ENCODE assay signal across 8 mouse cellular contexts in genomic region chr1:132609048-132609634, GRCm38 (mm10).
DNase-seq lines count a peak whose midpoint lies in the region; ATAC-seq lines count a peak whose summit lies in the region.

No protein-coding gene starts in this region.

- no peak overlapping the region for H3K9ac ChIP-seq in hindbrain, embryonic 16.5 days (ENCODE audit: low read depth, low read length)

- H3K27me3 ChIP-seq in hindbrain, embryonic 10.5 days (ENCODE audit: insufficient read depth, poor library complexity, severe bottlenecking) = no peaks in the 10 kb centered on the region
- no peaks in the 10 kb centered on the region for H3K27me3 ChIP-seq in hindbrain, embryonic 16.5 days (replicated peaks; ENCODE audit: control insufficient read depth, insufficient read depth, low read length)

- no peak for ATAC-seq in hindbrain, embryonic 16.5 days

- H3K27ac ChIP-seq in hindbrain, embryonic 10.5 days = no peak overlapping the region
- H3K27ac ChIP-seq in hindbrain, embryonic 16.5 days (ENCODE audit: low read depth, low read length) = no peak overlapping the region

- no peak overlapping the region for H3K4me3 ChIP-seq in hindbrain, embryonic 10.5 days
- no peak overlapping the region for H3K4me3 ChIP-seq in hindbrain, embryonic 16.5 days (ENCODE audit: low read length)

- intact Hi-C loops in left cerebral cortex, postnatal 14 days (cut with DNase I) = no loop called here

- 38% methylated on average over 4 of the region's 4 CpGs for WGBS in hindbrain, embryonic 10.5 days
- 38% methylated on average over 4 of the region's 4 CpGs for WGBS in hindbrain, embryonic 16.5 days

- DNase-seq in hindbrain, embryonic 10.5 days (ENCODE audit: low spot score) = peak; percentile 72
- DNase-seq in ES-CJ7 (ENCODE audit: low read depth, low spot score) = peak; percentile 70
- DNase-seq in c-Kit-positive CD71-negative TER-119-negative erythroid progenitor cells, embryonic 14.5 days (ENCODE audit: low read depth) = peak; percentile 40
- peak; percentile 60 for DNase-seq in forelimb bud, embryonic 11.5 days (ENCODE audit: low read depth, low spot score)
- peak; percentile 72 to 79 for DNase-seq in left cerebral cortex, postnatal 14 days (ENCODE audit: low spot score in 2 of 2)
- DNase-seq in naive thymus-derived CD4-positive, alpha-beta T cell, adult 2 months (ENCODE audit: low read depth) = peak; percentile 11
- peak; percentile 37 for DNase-seq in testis, postnatal 14 days (ENCODE audit: low spot score)

- H3K9me3 ChIP-seq in hindbrain, embryonic 10.5 days = no peaks in the 10 kb centered on the region
- no peaks in the 10 kb centered on the region for H3K9me3 ChIP-seq in hindbrain, embryonic 16.5 days (ENCODE audit: control insufficient read depth, low read length)

- peaks cover 71% of the 10 kb centered on the region for H3K36me3 ChIP-seq in hindbrain, embryonic 10.5 days
- H3K36me3 ChIP-seq in hindbrain, embryonic 16.5 days (ENCODE audit: control insufficient read depth, insufficient read depth, low read length) = peaks cover 31% of the 10 kb centered on the region

- no peak overlapping the region for H3K4me2 ChIP-seq in hindbrain, embryonic 16.5 days (ENCODE audit: low read length)

- H3K4me1 ChIP-seq in hindbrain, embryonic 10.5 days (replicated peaks) = no peaks in the 10 kb centered on the region
- H3K4me1 ChIP-seq in hindbrain, embryonic 16.5 days (ENCODE audit: control insufficient read depth, insufficient read depth, low read depth, low read length) = no peaks in the 10 kb centered on the region

Comparison
In these comparisons a context has a peak if more than half of its experiments do, and no peak if none do; other contexts are left out.
1. DNase-seq: peak in every context shown above with its lines; median percentile 76 in left cerebral cortex, postnatal 14 days; 72 in hindbrain, embryonic 10.5 days; 70 in ES-CJ7; 60 in forelimb bud, embryonic 11.5 days; 40 in c-Kit-positive CD71-negative TER-119-negative erythroid progenitor cells, embryonic 14.5 days; 37 in testis, postnatal 14 days; 11 in naive thymus-derived CD4-positive, alpha-beta T cell, adult 2 months.